In the genomic region with DNA sequence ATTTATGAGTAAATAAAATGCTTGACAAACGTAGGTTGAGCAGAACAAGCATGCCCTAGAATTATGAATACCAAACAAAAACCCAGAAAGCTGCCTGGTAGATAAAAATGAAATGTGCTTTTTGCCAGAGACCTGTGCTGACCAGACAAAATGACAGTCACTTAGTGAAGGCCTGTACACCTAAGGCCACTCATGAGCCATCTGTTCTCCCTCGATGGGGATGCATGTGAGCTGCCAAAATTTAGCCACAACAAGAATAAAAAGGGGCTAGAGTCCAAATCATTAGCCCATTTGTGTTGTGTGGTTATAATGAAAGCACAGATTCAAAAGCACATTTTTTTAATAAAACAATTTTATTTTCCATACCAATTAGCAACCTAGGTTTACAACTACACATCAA, we compare ENCODE assay signal across 30 mouse cellular contexts.
DNase-seq lines count a peak whose midpoint lies in the region; ATAC-seq and TF ChIP-seq lines count a peak whose summit lies in the region.
"Had no signal": no experiment of that assay in that cellular context is flagged by ENCODE, and none has a peak within 500 bp of the region (broad histone marks: within the 10 kb centered on the region; RNA-seq: fewer than 3 reads in every experiment).

No protein-coding gene starts in this region.

- no peaks in the 10 kb centered on the region for H3K9me3 ChIP-seq in hindbrain, postnatal 0 days (ENCODE audit: low read length)
- no peaks in the 10 kb centered on the region for H3K9me3 ChIP-seq in hindbrain, embryonic 13.5 days
- no peaks in the 10 kb centered on the region for H3K9me3 ChIP-seq in stomach, postnatal 0 days (ENCODE audit: control insufficient read depth, low read length)
- H3K9me3 ChIP-seq: forebrain, embryonic 15.5 days; hindbrain, embryonic 12.5 days; midbrain, embryonic 15.5 days; neural tube, embryonic 12.5 days had no signal

- no peaks in the 10 kb centered on the region for H3K4me1 ChIP-seq in hindbrain, postnatal 0 days (ENCODE audit: insufficient read depth, low read length)
- H3K4me1 ChIP-seq in hindbrain, embryonic 13.5 days (replicated peaks), result no peaks in the 10 kb centered on the region
- no peaks in the 10 kb centered on the region for H3K4me1 ChIP-seq in stomach, postnatal 0 days (replicated peaks; ENCODE audit: control insufficient read depth, insufficient read depth)
- H3K4me1 ChIP-seq: hindbrain, embryonic 12.5 days; neural tube, embryonic 12.5 days had no signal

- no peak overlapping the region for H3K9ac ChIP-seq in hindbrain, postnatal 0 days (replicated peaks; ENCODE audit: low read length)
- no peak overlapping the region for H3K9ac ChIP-seq in hindbrain, embryonic 13.5 days
- H3K9ac ChIP-seq in stomach, postnatal 0 days (ENCODE audit: low read length), result no peak overlapping the region
- H3K9ac ChIP-seq: forebrain, embryonic 15.5 days; hindbrain, embryonic 12.5 days; liver, embryonic 14.5 days; midbrain, embryonic 15.5 days; neural tube, embryonic 12.5 days had no signal

- no peak for TF ChIP-seq CTCF in hindbrain, postnatal 0 days (IDR thresholded peaks at IDR 0.05; ENCODE audit: low read depth)
- TF ChIP-seq CTCF in stomach, postnatal 0 days (IDR thresholded peaks at IDR 0.05; ENCODE audit: low read depth), result no peak

- H3K27ac ChIP-seq in hindbrain, postnatal 0 days, result no peak overlapping the region
- H3K27ac ChIP-seq in hindbrain, embryonic 13.5 days, result no peak overlapping the region
- H3K27ac ChIP-seq in stomach, postnatal 0 days (replicated peaks), result no peak overlapping the region
- H3K27ac ChIP-seq: forebrain, embryonic 15.5 days; gastrocnemius, adult 2 months; hindbrain, embryonic 12.5 days; layer of hippocampus, adult 2 months; liver, embryonic 14.5 days; macrophage; midbrain, embryonic 15.5 days; neural tube, embryonic 12.5 days had no signal

- H3K27me3 ChIP-seq in hindbrain, postnatal 0 days (ENCODE audit: insufficient read depth, low read length), result no peaks in the 10 kb centered on the region
- H3K27me3 ChIP-seq in hindbrain, embryonic 13.5 days, result no peaks in the 10 kb centered on the region
- no peaks in the 10 kb centered on the region for H3K27me3 ChIP-seq in stomach, postnatal 0 days (ENCODE audit: control insufficient read depth, insufficient read depth, low read length)
- H3K27me3 ChIP-seq: forebrain, embryonic 15.5 days; hindbrain, embryonic 12.5 days; midbrain, embryonic 15.5 days; neural tube, embryonic 12.5 days had no signal

- DNase-seq in hindbrain, postnatal 0 days (ENCODE audit: low spot score), result peak; percentile 53
- peak; percentile 98 for DNase-seq in brain, adult 2 months (ENCODE audit: low read depth, low spot score)
- peak; percentile 81 to 91 for DNase-seq in cerebellum, adult 18-20 months
- peak; percentile 86 to 89 for DNase-seq in cerebellum, postnatal 10 days
- DNase-seq in layer of hippocampus, adult 8-10 months (ENCODE audit: low spot score in 2 of 2), result no peak
- DNase-seq in stomach, postnatal 0 days (ENCODE audit: low spot score), result no peak
- DNase-seq in adrenal gland, adult 8-10 months, result no peak
- DNase-seq: adrenal gland, adult 2 months; gastrocnemius, adult 2 months; gastrocnemius, postnatal 36 days; heart, adult 18-20 months; heart, postnatal 36 days; kidney, adult 18-20 months; kidney, postnatal 36 days; liver; lung, adult 2 months; lung, postnatal 10 days; right cerebral cortex, adult 18-20 months; right cerebral cortex, postnatal 4 days; thymus, postnatal 4 days had no signal

- TF ChIP-seq EP300 in stomach, postnatal 0 days (optimal IDR thresholded peaks at IDR 0.05), result no peak

- WGBS in hindbrain, postnatal 0 days, result 47% methylated on average over 2 of the region's 2 CpGs
- 78% methylated on average over 2 of the region's 2 CpGs for WGBS in hindbrain, embryonic 13.5 days
- WGBS in stomach, postnatal 0 days, result 72% methylated on average over 2 of the region's 2 CpGs

- no peaks in the 10 kb centered on the region for H3K36me3 ChIP-seq in hindbrain, postnatal 0 days (ENCODE audit: insufficient read depth, low read length)
- H3K36me3 ChIP-seq in hindbrain, embryonic 13.5 days, result no peaks in the 10 kb centered on the region
- no peaks in the 10 kb centered on the region for H3K36me3 ChIP-seq in stomach, postnatal 0 days (ENCODE audit: control insufficient read depth, insufficient read depth, low read length)
- H3K36me3 ChIP-seq: forebrain, embryonic 15.5 days; hindbrain, embryonic 12.5 days; midbrain, embryonic 15.5 days; neural tube, embryonic 12.5 days had no signal

- ATAC-seq in hindbrain, postnatal 0 days, result peak; percentile 56; the same call in 1 of the 2 replicates
- no peak for ATAC-seq in hindbrain, embryonic 13.5 days (ENCODE audit: low FRiP score)
- no peak for ATAC-seq in stomach, postnatal 0 days (ENCODE audit: low FRiP score, low TSS enrichment)
- ATAC-seq: forebrain, embryonic 15.5 days; midbrain, embryonic 15.5 days had no signal

- H3K4me2 ChIP-seq in hindbrain, postnatal 0 days (ENCODE audit: low read depth, low read length), result no peak overlapping the region
- no peak overlapping the region for H3K4me2 ChIP-seq in hindbrain, embryonic 13.5 days
- no peak overlapping the region for H3K4me2 ChIP-seq in stomach, postnatal 0 days (replicated peaks; ENCODE audit: low read depth)
- H3K4me2 ChIP-seq: forebrain, embryonic 15.5 days; heart, embryonic 11.5 days; hindbrain, embryonic 12.5 days; midbrain, embryonic 15.5 days; neural tube, embryonic 12.5 days had no signal

- no peak overlapping the region for H3K4me3 ChIP-seq in hindbrain, postnatal 0 days (ENCODE audit: low read length)
- H3K4me3 ChIP-seq in hindbrain, embryonic 13.5 days, result no peak overlapping the region
- no peak overlapping the region for H3K4me3 ChIP-seq in stomach, postnatal 0 days (ENCODE audit: low read depth, low read length)
- H3K4me3 ChIP-seq: forebrain, embryonic 15.5 days; gastrocnemius, adult 2 months; hindbrain, embryonic 12.5 days; layer of hippocampus, adult 2 months; midbrain, embryonic 15.5 days; myocyte; neural tube, embryonic 12.5 days had no signal

Comparison
In these comparisons a context has a peak if more than half of its experiments do, and no peak if none do; other contexts are left out.
1. DNase-seq: peak in hindbrain, postnatal 0 days (single experiment), brain, adult 2 months (single experiment), cerebellum, adult 18-20 months (2 of 2) and cerebellum, postnatal 10 days (2 of 2); none in layer of hippocampus, adult 8-10 months (0 of 2), stomach, postnatal 0 days (single experiment) and adrenal gland, adult 8-10 months (single experiment).